Mouse (Mus musculus): ENCODE measurements around the gene Hnrnpf.
A peak's percentile ranks its signal among the peaks of the same experiment; 100 is the strongest.

The Hnrnpf gene

GRCm38 (mm10) chr6:117920659-117921640, 20.8 kb downstream of the Hnrnpf start:
- no peak for DNase-seq (ENCODE audit: low spot score in 2 of 2)

GRCm38 (mm10) chr6:117922041-117922440, 21.9 kb downstream of the Hnrnpf start:
- DNase-seq (ENCODE audit: low spot score in 2 of 2), result no peak

- no peak for DNase-seq (ENCODE audit: low spot score in 2 of 2)
Observed at GRCm38 (mm10) chr6:117926871-117927491, 26.9 kb downstream of the Hnrnpf start.

GRCm38 (mm10) chr6:117927955-117928354, 27.8 kb downstream of the Hnrnpf start:
- DNase-seq (ENCODE audit: low spot score in 2 of 2), result no peak

GRCm38 (mm10) chr6:117928746-117929145, 28.6 kb downstream of the Hnrnpf start:
- no peak for DNase-seq (ENCODE audit: low spot score in 2 of 2)

- no peak for DNase-seq (ENCODE audit: low spot score in 2 of 2)
Observed at GRCm38 (mm10) chr6:117929945-117930655, 30.0 kb downstream of the Hnrnpf start.

GRCm38 (mm10) chr6:117932325-117933051, 32.4 kb downstream of the Hnrnpf start:
- peak; percentile 21 to 39 for DNase-seq (ENCODE audit: low spot score in 2 of 2)

- DNase-seq (ENCODE audit: low spot score in 2 of 2), result no peak
Observed at GRCm38 (mm10) chr6:117934301-117934700, 34.2 kb downstream of the Hnrnpf start.

- DNase-seq (ENCODE audit: low spot score in 2 of 2), result no peak
Observed at GRCm38 (mm10) chr6:117935681-117936612, 35.8 kb downstream of the Hnrnpf start.

- no peak for DNase-seq (ENCODE audit: low spot score in 2 of 2)
Observed at GRCm38 (mm10) chr6:117937222-117937932, 37.3 kb downstream of the Hnrnpf start, which contains the start of gene Fxyd4. Fxyd4 (minus strand) TSS chr6:117937692.

- peak; percentile 15 to 45 for DNase-seq (ENCODE audit: low spot score in 2 of 2)
Observed at GRCm38 (mm10) chr6:117938951-117939350, 38.8 kb downstream of the Hnrnpf start.

GRCm38 (mm10) chr6:117942769-117943168, 42.6 kb downstream of the Hnrnpf start:
- DNase-seq (ENCODE audit: low spot score in 2 of 2), result peak in 1 of 2 experiments; percentile 13

GRCm38 (mm10) chr6:117943899-117944298, 43.8 kb downstream of the Hnrnpf start:
- DNase-seq (ENCODE audit: low spot score in 2 of 2), result no peak

GRCm38 (mm10) chr6:117952330-117952729, 52.2 kb downstream of the Hnrnpf start:
- no peak for DNase-seq (ENCODE audit: low spot score in 2 of 2)

- no peak for DNase-seq (ENCODE audit: low spot score in 2 of 2)
Observed at GRCm38 (mm10) chr6:117956161-117956560, 56.0 kb downstream of the Hnrnpf start.

- DNase-seq (ENCODE audit: low spot score in 2 of 2), result peak; percentile 6 to 28
Observed at GRCm38 (mm10) chr6:117956851-117957501, 56.9 kb downstream of the Hnrnpf start.

- no peak for DNase-seq (ENCODE audit: low spot score in 2 of 2)
Observed at GRCm38 (mm10) chr6:117963201-117963600, 63.1 kb downstream of the Hnrnpf start.

- no peak for DNase-seq (ENCODE audit: low spot score in 2 of 2)
Observed at GRCm38 (mm10) chr6:117966729-117967128, 66.6 kb downstream of the Hnrnpf start.

Measured in frontal cortex, postnatal 36 days (tissue).